Mouse (Mus musculus) kidney, postnatal 4 days (tissue): Measurements from ENCODE around the gene Bbs9.
A peak's percentile ranks its signal among the peaks of the same experiment; 100 is the strongest.
"Not testable (repeated sequence)": the region's sequence is repeated elsewhere in the genome, so short reads cannot be mapped to it uniquely, and the experiment has no call there.

Source experiments
- DNase-seq, 2 experiments: peaks; one replicate each; pipeline ENCODE4 v3.0.0; 2021; ENCODE audit warnings: mixed read lengths in 2 of 2

The Bbs9 gene

DNA sequence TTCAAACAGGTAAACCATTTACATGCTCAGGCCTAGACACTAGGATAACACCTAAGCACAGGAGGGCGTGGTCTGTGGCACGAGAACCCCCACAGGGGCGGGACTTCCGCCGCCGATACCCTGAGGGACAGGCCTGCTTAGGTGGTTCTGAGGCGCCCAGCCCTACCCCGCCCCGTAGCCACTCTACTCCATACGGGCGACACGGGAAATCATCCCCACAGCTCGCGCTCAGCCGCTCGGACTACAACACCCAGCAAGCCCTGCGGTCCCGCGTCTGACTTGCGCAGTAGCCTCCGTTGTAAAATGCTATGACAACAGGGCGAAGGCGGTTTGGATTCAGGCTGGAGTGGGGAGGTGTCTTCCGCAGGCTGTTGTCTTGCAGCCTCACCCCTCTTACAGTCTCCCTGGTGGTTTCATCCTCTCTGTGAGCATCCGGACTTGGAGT, at the start of gene Bbs9:
Gene Bbs9 (plus strand): TSS at position 292 of the 445 bp plus-strand sequence.
- DNase-seq, result peak; percentile 93 to 95

GRCm38 (mm10) chr9:22428028-22428665, 47.4 kb upstream of the Bbs9 start:
- DNase-seq, result no peak

DNA sequence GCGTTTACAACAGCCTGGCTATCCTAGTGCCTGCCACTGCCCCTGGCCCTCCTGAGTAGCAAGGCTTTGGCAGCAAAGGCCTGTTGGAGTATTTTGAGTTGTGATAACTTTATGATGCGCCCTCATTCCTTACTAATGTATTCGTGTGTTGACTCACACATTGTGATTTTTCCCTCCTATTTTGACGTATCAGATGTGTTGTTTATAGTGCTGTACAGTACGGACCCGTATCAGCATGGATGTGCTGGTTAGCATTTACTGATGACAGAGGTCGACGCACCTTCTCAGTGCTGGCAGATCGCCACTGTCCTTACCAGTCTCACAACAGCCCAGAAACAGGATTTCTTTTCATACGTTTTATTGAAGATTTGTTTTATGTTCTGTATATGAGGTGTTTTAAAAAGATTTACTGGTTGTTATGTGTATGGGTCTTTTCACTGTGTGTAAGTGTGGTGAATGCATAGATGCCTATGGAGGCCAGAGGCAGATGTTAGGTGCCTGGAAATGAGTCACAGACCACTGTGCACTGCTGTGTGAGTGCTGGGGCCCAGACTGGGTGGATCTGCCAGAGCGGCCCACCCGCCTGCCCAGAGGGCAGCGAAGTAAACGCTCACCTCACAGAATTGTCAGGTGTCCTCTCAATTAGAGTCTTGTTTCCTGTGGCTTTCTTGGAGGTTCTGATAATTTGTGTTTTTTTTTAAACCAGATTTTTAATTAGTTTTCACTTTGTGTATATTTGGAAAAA, 46.7 kb upstream of the Bbs9 start:
- DNase-seq, result no peak

DNA sequence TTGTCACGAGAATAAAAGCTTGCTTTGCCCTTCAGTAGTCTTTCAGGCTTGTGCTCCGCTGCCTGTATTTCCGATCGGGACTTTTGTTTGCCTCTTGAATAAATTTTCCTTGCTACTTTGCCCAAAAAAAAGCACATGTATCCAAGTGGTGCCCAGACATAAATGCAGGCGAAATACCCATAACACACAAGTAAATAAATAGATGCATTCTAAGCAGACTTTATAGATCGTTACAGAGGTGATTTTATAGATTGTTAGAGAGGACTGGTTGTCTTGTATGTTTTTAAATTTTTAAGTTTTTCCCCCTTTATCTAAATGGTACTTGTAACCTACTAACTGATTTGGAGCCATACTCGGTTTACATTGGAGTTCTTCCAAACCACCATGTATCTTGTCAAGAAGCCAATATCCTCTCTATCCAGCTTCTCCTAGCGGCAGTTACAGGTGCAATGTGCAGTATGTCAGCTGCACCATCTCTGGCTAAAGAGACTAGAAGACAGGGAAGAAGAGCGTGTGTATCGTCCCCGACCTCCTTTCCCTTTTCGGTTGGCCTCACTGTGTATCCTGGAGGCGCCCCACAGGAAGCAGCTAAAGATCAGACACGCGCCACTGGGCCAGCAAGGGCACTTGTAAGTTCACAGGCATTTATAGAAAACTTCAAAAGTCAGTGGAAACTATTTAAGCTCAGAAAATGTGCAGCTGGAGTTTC, 45.8 kb upstream of the Bbs9 start:
- peak; percentile 45 to 58 for DNase-seq

GRCm38 (mm10) chr9:22430315-22430840, 45.1 kb upstream of the Bbs9 start:
- peak; percentile 40 to 56 for DNase-seq

DNA sequence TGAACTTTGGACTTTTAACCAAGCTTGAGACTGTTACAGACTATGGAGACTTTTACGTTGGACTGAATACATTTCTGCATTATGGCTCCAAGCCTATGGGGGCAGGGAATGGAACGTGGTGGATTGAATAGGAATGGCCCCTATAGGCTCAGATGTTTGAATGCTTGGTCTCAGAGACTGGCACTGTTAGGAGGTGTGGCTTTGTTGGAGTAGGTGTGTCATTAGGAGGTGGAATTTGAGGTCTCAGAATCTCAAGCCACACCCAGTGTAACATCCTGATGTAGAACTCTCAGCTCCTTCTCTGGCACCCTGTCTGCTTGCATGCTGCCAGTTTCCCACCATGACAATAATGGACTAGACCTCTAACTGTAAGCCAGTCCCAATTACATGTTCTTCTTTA, 42.3 kb upstream of the Bbs9 start:
- DNase-seq, result no peak

- no peak for DNase-seq
Observed at GRCm38 (mm10) chr9:22434101-22434500, 41.4 kb upstream of the Bbs9 start.

GRCm38 (mm10) chr9:22438826-22439225, 36.7 kb upstream of the Bbs9 start:
- DNase-seq, result no peak

DNA sequence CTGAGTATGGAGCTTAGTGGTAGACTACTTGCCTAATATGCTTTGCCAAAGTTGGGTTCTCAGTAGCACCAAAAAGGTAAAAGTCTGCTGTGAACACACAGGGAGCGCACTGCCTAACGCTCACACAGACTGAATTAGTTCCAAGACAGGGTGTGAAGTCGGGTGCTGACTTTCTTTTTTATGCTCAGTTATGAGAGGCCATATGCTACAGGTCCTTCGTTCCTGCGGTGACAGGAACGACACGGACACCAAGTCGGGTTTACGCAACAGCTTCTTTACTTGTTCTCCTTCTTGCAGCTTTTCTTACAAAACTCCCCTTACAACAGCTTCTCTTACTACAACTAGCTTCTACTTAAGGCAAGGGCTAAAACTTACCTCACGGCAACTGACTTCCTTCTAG, 32.4 kb upstream of the Bbs9 start:
- DNase-seq, result no peak

DNA sequence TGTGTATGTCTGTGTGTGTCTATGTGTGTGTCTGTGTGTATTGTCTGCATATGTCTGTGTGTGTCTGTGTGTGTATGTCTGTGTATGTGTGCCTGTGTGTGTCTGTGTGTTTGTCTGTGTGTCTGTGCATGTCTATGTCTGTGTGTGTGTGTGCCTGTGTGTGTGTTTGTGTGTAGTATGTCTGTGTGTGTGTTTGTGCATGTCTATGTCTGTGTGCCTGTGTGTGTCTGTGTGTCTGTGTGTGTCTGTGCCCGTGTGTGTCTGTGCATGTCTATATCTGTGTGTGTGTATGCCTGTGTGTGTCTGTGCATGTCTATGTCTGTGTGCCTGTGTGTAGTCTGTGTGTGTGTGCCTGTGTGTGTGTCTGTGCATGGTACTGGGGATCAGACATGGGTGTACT, 30.4 kb upstream of the Bbs9 start:
- DNase-seq, result no peak

- no peak for DNase-seq
Observed at GRCm38 (mm10) chr9:22447213-22447612, 28.3 kb upstream of the Bbs9 start.

DNA sequence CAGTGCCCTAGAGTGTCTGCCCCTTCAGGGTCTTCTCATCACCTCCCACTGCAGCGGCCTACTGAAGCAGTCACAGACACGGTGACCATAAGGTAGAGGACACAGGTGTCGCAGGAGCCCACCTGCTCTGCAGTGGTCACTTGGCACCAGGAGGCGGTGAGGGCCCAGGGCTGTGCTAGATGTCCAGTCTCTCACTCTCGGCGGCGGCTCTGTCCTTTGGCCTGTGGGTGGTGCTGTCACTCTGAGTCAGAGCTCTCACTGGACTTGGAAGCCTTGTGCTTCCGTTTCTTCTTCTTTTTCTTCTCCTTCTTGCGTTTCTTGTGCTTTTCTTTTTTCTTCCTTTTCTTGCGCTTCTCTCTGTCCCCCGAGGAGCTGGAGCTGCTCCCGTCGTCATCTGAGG, 27.1 kb upstream of the Bbs9 start:
- no peak for DNase-seq

DNA sequence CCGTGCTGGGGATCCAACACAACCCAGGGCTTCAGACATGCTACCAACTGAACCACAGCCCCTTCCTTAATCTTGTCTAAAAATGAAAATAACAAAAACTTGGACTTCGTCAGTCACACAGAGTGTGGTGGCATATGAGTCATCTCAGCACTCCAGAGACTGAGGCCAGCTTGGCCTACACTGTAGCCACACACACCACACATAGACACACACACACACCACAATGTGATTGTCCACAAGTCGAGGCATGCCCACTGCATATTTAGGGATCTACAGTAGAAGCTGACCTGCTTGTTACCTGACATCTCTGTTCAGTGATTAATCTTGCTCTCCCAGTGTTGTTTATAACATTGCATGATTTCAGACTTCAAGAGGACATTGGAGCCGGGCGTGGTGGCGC, 26.3 kb upstream of the Bbs9 start:
- no peak for DNase-seq

- DNase-seq, result no peak
Observed at GRCm38 (mm10) chr9:22452697-22453096, 22.8 kb upstream of the Bbs9 start.

- DNase-seq, result no peak
Observed at GRCm38 (mm10) chr9:22453501-22453924, 22.0 kb upstream of the Bbs9 start.

GRCm38 (mm10) chr9:22453990-22454389, 21.5 kb upstream of the Bbs9 start, which contains the start of gene Gm17545:
Gene Gm17545 (plus strand): TSS chr9:22454290.
- DNase-seq, result not testable (repeated sequence)

DNA sequence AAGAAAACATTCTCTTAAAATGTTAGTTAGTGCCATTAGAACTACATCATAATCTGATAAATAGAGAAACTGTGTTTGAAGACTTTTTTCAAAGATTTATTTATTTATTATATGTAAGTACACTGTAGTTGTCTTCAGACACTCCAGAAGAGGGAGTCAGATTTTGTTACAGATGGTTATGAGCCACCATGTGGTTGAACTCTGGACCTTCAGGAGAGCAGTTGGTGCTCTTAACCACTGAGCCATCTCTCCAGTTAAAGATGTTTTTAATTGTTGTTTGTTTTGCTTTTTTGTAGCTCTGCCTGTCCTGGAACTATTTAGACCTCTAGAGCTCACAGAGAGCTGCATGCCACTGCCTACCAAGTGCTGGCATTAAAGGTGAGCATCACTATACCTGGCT, 20.5 kb upstream of the Bbs9 start:
- no peak for DNase-seq

DNA sequence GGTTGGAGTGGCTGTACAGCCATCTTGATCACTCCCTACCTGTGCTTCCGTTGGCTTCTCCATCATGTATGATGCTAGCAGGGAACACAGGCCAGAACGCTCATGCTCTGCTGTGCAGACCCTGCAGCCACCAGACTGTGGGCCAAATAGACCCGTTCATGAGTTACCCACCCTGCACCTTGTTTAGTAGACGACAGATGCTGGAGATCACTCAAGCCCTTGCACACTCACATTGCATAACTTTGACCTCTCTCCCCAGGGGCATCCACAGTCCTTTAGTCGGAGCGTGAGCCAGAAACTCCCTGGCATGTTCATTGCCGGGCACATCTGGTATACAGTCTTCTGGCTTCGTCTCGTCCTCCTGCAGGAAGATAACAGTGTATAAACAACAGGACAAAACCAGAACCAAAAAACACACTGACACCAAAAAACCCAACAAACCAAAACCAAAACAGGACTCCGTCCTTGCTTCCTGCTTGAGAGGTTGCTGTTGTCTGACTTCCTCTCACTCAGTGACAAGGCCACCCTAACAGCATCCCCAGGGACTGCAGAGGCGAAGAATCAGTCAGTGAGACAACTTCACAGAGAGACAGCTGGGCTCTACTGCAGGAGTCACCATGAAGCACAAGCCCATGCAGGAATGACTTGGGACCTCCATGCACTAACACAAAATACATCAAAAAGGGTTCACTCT, 18.2 kb upstream of the Bbs9 start:
- no peak for DNase-seq

GRCm38 (mm10) chr9:22461946-22462345, 13.6 kb upstream of the Bbs9 start:
- no peak for DNase-seq

DNA sequence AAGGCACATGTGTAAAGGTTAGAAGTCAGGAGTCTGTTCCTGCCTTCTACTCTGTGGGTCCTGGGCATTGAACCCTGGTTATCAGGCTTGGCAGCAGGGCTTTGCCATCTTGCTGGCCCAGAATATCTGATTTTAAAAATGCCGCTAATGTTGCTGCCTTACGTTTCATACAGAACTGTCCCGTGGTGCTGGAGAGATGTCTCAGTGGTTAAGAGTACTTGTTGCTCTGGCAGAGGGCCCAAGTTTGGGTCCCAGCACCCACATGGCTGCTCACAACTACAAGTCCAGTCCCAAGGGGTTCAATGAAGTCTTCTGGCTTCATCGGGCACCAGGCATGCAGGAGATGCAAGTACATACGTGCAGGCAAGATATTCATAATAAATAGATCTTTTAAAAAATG, 9.3 kb upstream of the Bbs9 start:
- no peak for DNase-seq

DNA sequence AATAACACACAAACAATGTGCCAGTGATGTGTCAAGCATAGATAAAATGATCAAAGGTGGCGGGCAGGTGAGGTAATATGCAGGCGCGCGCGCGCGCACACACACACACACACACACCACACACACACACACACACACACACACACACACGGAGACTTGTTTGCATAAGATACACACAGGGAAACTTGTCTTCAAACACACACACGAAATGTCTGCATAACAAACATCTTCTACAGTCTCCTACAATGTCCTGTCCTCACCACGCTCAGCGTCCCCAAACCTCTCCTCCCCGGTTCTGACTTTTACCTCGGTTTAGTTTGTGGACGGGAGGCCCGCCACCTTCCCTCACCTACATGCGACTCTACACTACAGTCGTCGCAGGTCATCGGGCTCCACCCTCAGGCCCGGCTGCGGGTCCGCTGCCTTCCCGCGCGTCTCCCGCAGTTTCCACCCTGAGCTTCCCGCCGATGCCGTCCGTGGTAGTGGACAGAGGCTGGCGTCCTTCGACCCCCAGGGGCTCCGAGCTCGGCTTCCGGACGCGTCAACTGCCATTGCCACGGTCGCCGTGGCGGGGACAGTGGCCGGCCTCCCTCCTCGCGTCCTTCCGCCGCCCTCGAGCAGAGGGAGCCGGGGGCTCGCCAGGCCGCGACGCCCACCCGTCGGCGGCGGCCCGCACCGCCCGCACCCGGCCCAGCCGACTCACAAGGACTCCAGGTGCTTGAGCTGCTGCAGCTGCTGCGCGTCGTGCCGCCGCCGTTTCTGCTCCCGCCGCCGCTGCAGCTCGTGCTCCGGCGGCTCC, 7.9 kb upstream of the Bbs9 start:
- peak; percentile 67 to 78 for DNase-seq
